Mouse (Mus musculus) stomach, embryonic 15.5 days (tissue): Measurements from ENCODE around the gene Stk39. TPM values are rescaled to one million over a fixed set of nuclear protein-coding genes. Genes with fewer than 3 reads are reported as not detected.

Experiments
- ATAC-seq: fragments of 200-750 bp; cut with Nextera tagmentation; 2 replicates; pipeline ENCODE4 v1.8.0; 2017; ENCODE audit warnings: low read depth, moderate number of reproducible peaks, moderate TSS enrichment; ENCODE audit not compliant: insufficient read depth, low FRiP score
- H3K27ac ChIP-seq: fragments of 300-500 bp; sonication (generic); 2 replicates; pipeline ENCODE4 v1.5.1; 2015; ENCODE audit warnings: mild to moderate bottlenecking, inconsistent platforms
- H3K27me3 ChIP-seq: fragments of 300-500 bp; sonication (generic); replicated peaks from 2 replicates; pipeline ENCODE4 v1.6.1; 2015; ENCODE audit warnings: inconsistent platforms
- H3K36me3 ChIP-seq: fragments of 300-500 bp; sonication (generic); 2 replicates; pipeline ENCODE4 v1.6.1; 2015; ENCODE audit warnings: inconsistent platforms
- H3K4me1 ChIP-seq: fragments of 300-500 bp; sonication (generic); 2 replicates; pipeline ENCODE4 v1.6.1; 2015; ENCODE audit warnings: inconsistent platforms
- H3K4me2 ChIP-seq: fragments of 300-500 bp; sonication (generic); 2 replicates; pipeline ENCODE4 v1.6.1; 2015; ENCODE audit warnings: mild to moderate bottlenecking, inconsistent platforms
- H3K4me3 ChIP-seq: fragments of 300-500 bp; sonication (generic); replicated peaks from 2 replicates; pipeline ENCODE4 v1.5.1; 2015; ENCODE audit warnings: inconsistent platforms
- H3K9ac ChIP-seq: fragments of 300-500 bp; sonication (generic); 2 replicates; pipeline ENCODE4 v1.6.1; 2015; ENCODE audit warnings: inconsistent platforms
- H3K9me3 ChIP-seq: fragments of 300-500 bp; sonication (generic); 2 replicates; pipeline ENCODE4 v1.6.1; 2016; ENCODE audit warnings: inconsistent platforms
- WGBS: fragments of 180-500 bp; shearing (Covaris S2); methylation state at CpG from one replicate; pipeline ENCODE4 v1.1.7; 2015; 5-methylcytosine and 5-hydroxymethylcytosine counted together
- polyA plus RNA-seq: library from polyadenylated mRNA; unstranded; fragments of >200 nt; fragmentation: Nextera tagmentation; extraction: Ambion mirVana; gene quantifications from 2 replicates; pipeline ENCODE4 v1.2.1, GENCODE M21; 2015

Gene Stk39
- polyA plus RNA-seq, 1 experiment from 2014 or later, result 21.7 TPM

GRCm38 (mm10) chr2:68456899-68457298 lies 15.2 kb downstream of the Stk39 start:
- 0 out of 2 replicates have a peak, but pooled peaks cover 4% of the 10 kb centered on the region for H3K4me1 ChIP-seq
- H3K9me3 ChIP-seq, result no peaks in the 10 kb centered on the region
- ATAC-seq, result no peak
- WGBS, result 59% methylated on average over 6 of the region's 6 CpGs
- no peaks in the 10 kb centered on the region for H3K36me3 ChIP-seq
- no peak overlapping the region for H3K4me3 ChIP-seq
- H3K4me2 ChIP-seq, result no peak overlapping the region
- no peak overlapping the region for H3K27ac ChIP-seq
- H3K9ac ChIP-seq, result no peak overlapping the region
- H3K27me3 ChIP-seq, result no peaks in the 10 kb centered on the region

GRCm38 (mm10) chr2:68452379-68452778 lies 19.7 kb downstream of the Stk39 start:
- Histone ChIP-seq H3K36me3 (no peaks in the 10 kb centered on the region), H3K27ac (no peak overlapping the region), H3K27me3 (no peaks in the 10 kb centered on the region), H3K4me1 (0 out of 2 replicates have a peak, but pooled peaks cover 4% of the 10 kb centered on the region), H3K9ac (no peak overlapping the region), H3K4me2 (no peak overlapping the region), H3K4me3 (no peak overlapping the region), H3K9me3 (no peaks in the 10 kb centered on the region)
- WGBS, result 72% methylated on average over 4 of the region's 4 CpGs
- peak; percentile 31; the same call in 1 of the 2 replicates for ATAC-seq

- ATAC-seq, result no peak
- H3K27ac ChIP-seq, result no peak overlapping the region
- H3K27me3 ChIP-seq, result no peaks in the 10 kb centered on the region
- H3K9me3 ChIP-seq, result no peaks in the 10 kb centered on the region
- no peak overlapping the region for H3K9ac ChIP-seq
- no peaks in the 10 kb centered on the region for H3K4me1 ChIP-seq
- no peaks in the 10 kb centered on the region for H3K36me3 ChIP-seq
- 85% methylated on average over 10 of the region's 10 CpGs for WGBS
- H3K4me3 ChIP-seq, result no peak overlapping the region
- no peak overlapping the region for H3K4me2 ChIP-seq
Measured at GRCm38 (mm10) chr2:68448035-68448434, 24.0 kb downstream of the Stk39 start.

- no peaks in the 10 kb centered on the region for H3K9me3 ChIP-seq
- H3K4me3 ChIP-seq, result no peak overlapping the region
- H3K9ac ChIP-seq, result no peak overlapping the region
- H3K36me3 ChIP-seq, result no peaks in the 10 kb centered on the region
- H3K27ac ChIP-seq, result no peak overlapping the region
- WGBS, result 84% methylated on average over 6 of the region's 6 CpGs
- no peak for ATAC-seq
- H3K4me1 ChIP-seq, result peaks cover 7% of the 10 kb centered on the region; the same call in 1 of the 2 replicates
- H3K4me2 ChIP-seq, result no peak overlapping the region
- H3K27me3 ChIP-seq, result no peaks in the 10 kb centered on the region
Measured at GRCm38 (mm10) chr2:68443141-68443540, 28.9 kb downstream of the Stk39 start.

- no peak overlapping the region for H3K4me3 ChIP-seq
- H3K27me3 ChIP-seq, result no peaks in the 10 kb centered on the region
- H3K4me2 ChIP-seq, result no peak overlapping the region
- no peaks in the 10 kb centered on the region for H3K36me3 ChIP-seq
- H3K9ac ChIP-seq, result no peak overlapping the region
- ATAC-seq, result peak; percentile 59
- H3K9me3 ChIP-seq, result no peaks in the 10 kb centered on the region
- H3K4me1 ChIP-seq, result peaks cover 7% of the 10 kb centered on the region; the same call in 1 of the 2 replicates
- H3K27ac ChIP-seq, result peak overlapping the region; percentile 33; the same call in 1 of the 2 replicates
- 36% methylated on average over 5 of the region's 5 CpGs for WGBS
Measured at GRCm38 (mm10) chr2:68442113-68442717, 29.9 kb downstream of the Stk39 start.

- no peak overlapping the region for H3K4me3 ChIP-seq
- H3K9ac ChIP-seq, result no peak overlapping the region
- no peak overlapping the region for H3K4me2 ChIP-seq
- no peaks in the 10 kb centered on the region for H3K36me3 ChIP-seq
- H3K4me1 ChIP-seq, result peaks cover 21% of the 10 kb centered on the region; the same call in 1 of the 2 replicates
- no peaks in the 10 kb centered on the region for H3K9me3 ChIP-seq
- no peaks in the 10 kb centered on the region for H3K27me3 ChIP-seq
- H3K27ac ChIP-seq, result no peak overlapping the region
- ATAC-seq, result no peak
- WGBS, result 91% methylated on average over 9 of the region's 9 CpGs
Measured at GRCm38 (mm10) chr2:68439614-68440013, 32.5 kb downstream of the Stk39 start.

- Histone ChIP-seq H3K9me3 (no peaks in the 10 kb centered on the region), H3K27me3 (no peaks in the 10 kb centered on the region), H3K9ac (no peak overlapping the region), H3K4me1 (peaks cover 22% of the 10 kb centered on the region; the same call in 1 of the 2 replicates), H3K4me3 (no peak overlapping the region), H3K36me3 (no peaks in the 10 kb centered on the region), H3K4me2 (no peak overlapping the region), H3K27ac (no peak overlapping the region)
- no peak for ATAC-seq
- 61% methylated on average over 5 of the region's 5 CpGs for WGBS
Measured at GRCm38 (mm10) chr2:68437920-68438319, 34.1 kb downstream of the Stk39 start.

- Histone ChIP-seq H3K4me3 (no peak overlapping the region), H3K36me3 (no peaks in the 10 kb centered on the region), H3K9ac (no peak overlapping the region), H3K9me3 (no peaks in the 10 kb centered on the region), H3K4me1 (peaks cover 17% of the 10 kb centered on the region; the same call in 1 of the 2 replicates), H3K27ac (no peak overlapping the region), H3K4me2 (no peak overlapping the region), H3K27me3 (no peaks in the 10 kb centered on the region)
- no peak for ATAC-seq
- 85% methylated on average over 7 of the region's 7 CpGs for WGBS
Measured at GRCm38 (mm10) chr2:68437216-68437615, 34.9 kb downstream of the Stk39 start.

- Histone ChIP-seq H3K4me2 (peak overlapping the region; percentile 38), H3K4me1 (peaks cover 16% of the 10 kb centered on the region; the same call in 1 of the 2 replicates), H3K9ac (no peak overlapping the region), H3K9me3 (no peaks in the 10 kb centered on the region), H3K36me3 (no peaks in the 10 kb centered on the region), H3K27me3 (no peaks in the 10 kb centered on the region), H3K4me3 (no peak overlapping the region), H3K27ac (peak overlapping the region; percentile 11; the same call in 1 of the 2 replicates)
- no peak for ATAC-seq
- WGBS, result 38% methylated on average over 10 of the region's 10 CpGs
Measured at GRCm38 (mm10) chr2:68436305-68436704, 35.8 kb downstream of the Stk39 start.

GRCm38 (mm10) chr2:68435494-68436255 lies 36.4 kb downstream of the Stk39 start:
- H3K9me3 ChIP-seq, result no peaks in the 10 kb centered on the region
- no peaks in the 10 kb centered on the region for H3K27me3 ChIP-seq
- peak overlapping the region; percentile 38 for H3K4me2 ChIP-seq
- H3K36me3 ChIP-seq, result no peaks in the 10 kb centered on the region
- no peak overlapping the region for H3K9ac ChIP-seq
- H3K4me1 ChIP-seq, result peaks cover 16% of the 10 kb centered on the region; the same call in 1 of the 2 replicates
- no peak for ATAC-seq
- peak overlapping the region; percentile 11; the same call in 1 of the 2 replicates for H3K27ac ChIP-seq
- H3K4me3 ChIP-seq, result no peak overlapping the region
- 34% methylated on average over 15 of the region's 15 CpGs for WGBS

GRCm38 (mm10) chr2:68434997-68435396 lies 37.1 kb downstream of the Stk39 start:
- H3K9ac ChIP-seq, result no peak overlapping the region
- no peaks in the 10 kb centered on the region for H3K36me3 ChIP-seq
- WGBS, result 28% methylated on average over 4 of the region's 4 CpGs
- H3K4me1 ChIP-seq, result peaks cover 16% of the 10 kb centered on the region; the same call in 1 of the 2 replicates
- H3K4me2 ChIP-seq, result no peak overlapping the region
- no peak for ATAC-seq
- H3K4me3 ChIP-seq, result no peak overlapping the region
- H3K27me3 ChIP-seq, result no peaks in the 10 kb centered on the region
- no peak overlapping the region for H3K27ac ChIP-seq
- H3K9me3 ChIP-seq, result no peaks in the 10 kb centered on the region

- no peaks in the 10 kb centered on the region for H3K36me3 ChIP-seq
- no peak overlapping the region for H3K4me3 ChIP-seq
- no peak overlapping the region for H3K9ac ChIP-seq
- WGBS, result 59% methylated on average over 5 of the region's 5 CpGs
- no peak overlapping the region for H3K4me2 ChIP-seq
- peaks cover 16% of the 10 kb centered on the region; the same call in 1 of the 2 replicates for H3K4me1 ChIP-seq
- no peaks in the 10 kb centered on the region for H3K27me3 ChIP-seq
- ATAC-seq, result no peak
- H3K9me3 ChIP-seq, result no peaks in the 10 kb centered on the region
- no peak overlapping the region for H3K27ac ChIP-seq
Measured at GRCm38 (mm10) chr2:68434576-68434975, 37.5 kb downstream of the Stk39 start.
